Mouse (Mus musculus): ENCODE data around the gene Acss1.

DNA sequence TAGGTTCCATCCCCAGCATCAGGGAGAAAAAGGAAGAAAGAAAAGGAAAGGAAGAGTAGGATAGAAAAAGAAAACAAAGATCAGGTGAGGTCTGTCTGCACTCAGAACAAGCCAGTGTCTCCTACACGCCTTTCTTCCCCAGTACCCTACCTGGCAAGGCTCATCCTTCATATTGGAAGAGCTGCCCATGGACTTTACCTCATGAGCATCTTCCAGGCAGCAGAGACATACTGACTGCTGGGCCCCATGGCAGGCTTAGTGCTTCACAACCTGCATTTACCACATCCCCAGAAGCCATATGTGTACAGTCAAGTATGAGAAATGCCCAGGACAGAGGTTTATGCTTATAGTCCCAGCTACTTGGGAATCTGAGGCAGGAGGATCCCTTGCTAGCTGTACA, 2.6 kb upstream of the Acss1 start:
- no peak for TF ChIP-seq CTCF (IDR thresholded peaks at IDR 0.05; ENCODE audit: low read depth, low read length)
- TF ChIP-seq POLR2A (IDR thresholded peaks at IDR 0.05; ENCODE audit: extremely low read depth, insufficient read depth, low read length): no peak

Measured in liver, adult 2 months (tissue).